Mouse (Mus musculus) lung, adult 18-20 months (tissue): Measurements from ENCODE around the gene N4bp2l2.

Experiments
- DNase-seq, 2 experiments: peaks; one replicate each; pipeline ENCODE4 v3.0.0; 2022; ENCODE audit warnings: mixed read lengths in 2 of 2

N4bp2l2 gene

DNA sequence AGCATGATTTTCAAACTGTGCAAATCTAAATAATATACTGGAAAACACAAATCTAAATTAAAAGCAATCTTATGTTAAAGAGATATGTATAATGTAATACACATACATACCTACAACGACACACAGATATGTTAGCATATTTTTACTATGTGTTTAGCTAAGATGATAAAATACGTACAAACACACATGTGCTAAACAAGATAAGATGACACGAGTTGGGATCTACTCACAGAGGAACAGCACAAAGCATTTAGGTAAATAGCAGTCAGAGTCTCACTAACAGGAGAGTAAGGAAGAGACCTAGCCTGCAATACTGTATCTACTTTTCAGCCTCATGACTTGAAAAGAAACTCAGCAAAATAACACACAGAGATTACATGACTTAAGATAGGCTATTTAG lies 24.5 kb downstream of the N4bp2l2 start:
- DNase-seq: no peak

GRCm38 (mm10) chr5:150629692-150630091 lies 36.3 kb downstream of the N4bp2l2 start:
- DNase-seq: no peak

DNA sequence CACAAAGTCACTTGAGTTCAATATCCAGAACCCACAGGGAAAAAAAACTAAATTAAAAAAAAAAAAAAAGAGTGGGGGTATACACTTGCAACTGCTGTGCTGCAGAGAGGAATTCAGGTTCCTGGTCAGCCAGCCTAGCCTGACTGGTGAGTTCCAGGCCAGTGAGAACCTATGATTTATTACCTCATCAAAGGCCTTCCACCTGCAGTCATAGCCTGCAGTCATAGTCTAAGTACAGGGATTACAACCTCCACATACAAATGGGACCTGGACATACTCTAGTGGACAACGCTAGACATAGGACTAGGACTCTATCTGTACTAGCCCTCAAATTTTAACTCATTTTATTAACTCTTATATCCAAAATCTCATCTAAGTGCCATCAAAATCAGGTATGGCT lies 36.7 kb downstream of the N4bp2l2 start:
- no peak for DNase-seq

- DNase-seq: no peak
Observed at GRCm38 (mm10) chr5:150625528-150625927, 40.5 kb downstream of the N4bp2l2 start.

DNA sequence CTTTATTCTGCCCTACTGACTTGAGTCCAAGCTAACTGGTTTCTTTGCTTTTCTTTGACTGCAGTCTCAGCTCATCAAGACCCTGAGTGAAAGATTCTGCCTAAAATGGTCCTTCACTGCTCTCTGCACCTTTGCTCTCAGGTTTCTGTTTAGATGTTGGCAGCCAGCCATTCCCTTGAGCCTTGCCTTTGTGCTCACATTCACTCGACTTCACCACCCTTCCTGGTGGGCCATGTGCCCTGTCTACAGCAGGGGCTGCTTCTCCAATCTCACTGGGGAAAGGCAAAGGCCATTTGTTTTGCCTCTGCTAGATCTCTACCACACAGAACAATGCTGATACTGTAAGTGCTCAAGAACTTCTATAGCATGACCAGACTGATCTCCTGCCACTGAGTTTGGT lies 43.2 kb downstream of the N4bp2l2 start:
- peak; percentile 23 to 47 for DNase-seq

DNA sequence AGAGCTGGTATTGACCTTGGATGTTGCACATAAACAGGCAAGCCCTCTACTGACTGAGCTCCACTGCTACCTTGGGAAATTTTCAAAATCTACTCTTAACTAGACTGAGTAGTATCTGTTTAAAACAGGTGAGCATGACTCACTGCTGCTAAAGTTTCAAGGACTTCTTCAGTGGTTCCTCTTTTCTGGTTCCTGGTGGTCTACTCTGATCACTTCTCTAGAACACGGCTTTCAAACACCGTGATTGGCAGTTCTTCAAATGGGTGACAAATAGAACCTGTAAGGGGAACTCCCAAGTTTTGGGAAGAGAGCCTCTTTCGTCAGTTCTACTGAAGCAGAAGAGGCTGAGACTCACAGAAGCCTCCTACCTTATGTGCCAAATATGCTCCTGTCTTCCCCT lies 44.4 kb downstream of the N4bp2l2 start:
- DNase-seq: no peak

DNA sequence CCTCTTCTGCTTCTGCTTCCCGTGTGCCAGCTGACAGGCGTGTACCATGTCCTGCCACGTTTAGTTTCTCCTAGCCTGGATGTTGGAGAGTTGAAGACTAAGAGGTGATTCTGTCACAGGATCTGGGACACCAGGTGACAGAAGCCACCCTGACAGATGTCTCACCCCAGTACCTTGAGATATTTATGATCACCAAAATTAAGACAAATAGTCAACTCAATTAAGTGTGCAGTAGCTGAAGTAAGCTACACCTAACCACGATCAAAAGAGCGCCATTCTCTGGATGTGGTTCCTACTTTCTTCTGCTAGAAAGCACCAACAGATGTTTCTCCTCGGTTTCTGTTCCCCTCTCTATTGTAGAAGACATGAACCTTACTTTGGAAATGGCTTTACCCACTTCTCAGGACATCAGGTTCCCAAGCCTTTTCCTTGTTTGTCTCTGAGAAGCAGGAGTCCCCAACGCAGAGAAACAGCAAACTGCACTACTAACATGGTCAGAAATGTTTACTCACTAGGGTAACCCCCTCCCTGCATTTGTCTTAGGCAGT lies 45.3 kb downstream of the N4bp2l2 start:
- no peak for DNase-seq

DNA sequence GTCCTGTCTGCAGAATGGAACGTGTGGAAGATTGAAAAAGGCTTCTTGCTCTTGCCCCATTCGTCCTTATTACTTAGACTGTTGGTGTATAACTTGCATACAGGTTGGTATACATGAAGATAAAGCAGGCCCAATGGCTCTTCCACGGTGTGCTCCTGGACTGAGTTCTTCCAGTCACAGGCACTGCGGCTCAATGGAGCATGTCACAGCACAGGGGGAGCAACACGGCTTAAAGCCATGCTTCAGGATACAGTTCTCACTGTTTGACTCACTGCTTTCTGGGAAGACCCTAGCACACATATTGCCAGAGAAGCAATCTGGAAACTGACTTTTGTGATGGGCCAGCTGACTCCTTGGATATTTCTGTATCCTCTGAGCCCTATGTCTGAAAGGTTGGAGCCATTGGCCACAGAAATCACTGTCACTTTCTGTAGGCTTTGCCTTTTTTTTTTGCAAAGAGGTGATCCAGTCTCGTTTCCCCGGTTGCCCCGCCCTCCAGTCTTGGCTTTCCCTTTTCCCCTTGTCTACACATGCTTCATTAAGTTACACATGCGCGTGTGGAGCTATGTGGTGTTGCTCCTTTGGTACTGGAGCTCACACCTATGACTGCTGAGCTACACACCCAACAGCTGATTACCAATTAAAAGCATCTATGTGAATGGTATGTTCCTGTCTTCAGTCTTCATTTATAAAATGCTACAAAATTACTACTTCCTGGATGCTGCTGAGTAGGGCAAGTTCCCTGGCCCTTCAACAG lies 47.2 kb downstream of the N4bp2l2 start:
- no peak for DNase-seq

DNA sequence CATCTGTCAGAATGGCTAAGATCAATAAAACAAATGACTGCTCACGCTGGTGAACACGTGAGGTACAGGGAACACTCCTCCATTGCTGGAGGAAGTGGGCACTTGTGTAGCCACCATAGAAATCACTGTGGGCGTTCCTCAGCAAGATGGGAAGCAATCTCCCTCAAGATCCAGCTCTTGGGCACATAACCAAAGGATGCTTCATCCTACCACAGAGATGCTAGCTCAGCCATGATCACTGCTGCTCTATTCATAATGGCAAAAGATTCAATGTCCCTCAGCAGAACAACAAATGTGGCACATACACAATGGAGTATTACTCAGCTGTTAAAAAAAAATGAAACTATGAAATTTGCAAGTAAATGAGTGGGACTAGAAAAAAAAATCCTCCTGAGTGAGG lies 49.3 kb downstream of the N4bp2l2 start:
- DNase-seq: no peak

DNA sequence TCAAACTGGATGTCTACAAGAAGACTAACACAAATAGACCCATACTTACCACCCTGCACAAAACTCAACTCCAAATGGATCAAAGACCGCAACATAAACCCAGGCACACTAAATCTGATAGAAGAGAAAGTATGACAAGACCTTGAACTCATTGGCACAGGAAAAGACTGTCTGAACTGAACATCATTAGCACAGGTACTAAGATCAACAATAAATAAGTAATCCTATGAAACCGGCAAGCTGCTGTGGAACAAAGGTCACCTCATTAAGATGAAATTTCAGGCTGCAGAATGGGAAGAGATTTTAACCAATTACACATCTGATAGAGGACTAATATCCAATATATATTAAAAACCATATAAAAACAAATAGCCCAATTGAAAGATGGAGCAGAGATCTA lies 49.8 kb downstream of the N4bp2l2 start:
- DNase-seq: no peak

GRCm38 (mm10) chr5:150614054-150614453 lies 51.9 kb downstream of the N4bp2l2 start:
- DNase-seq: no peak

GRCm38 (mm10) chr5:150611697-150612096 lies 54.3 kb downstream of the N4bp2l2 start:
- DNase-seq: no peak

- no peak for DNase-seq
Observed at GRCm38 (mm10) chr5:150611136-150611535, 54.8 kb downstream of the N4bp2l2 start.

DNA sequence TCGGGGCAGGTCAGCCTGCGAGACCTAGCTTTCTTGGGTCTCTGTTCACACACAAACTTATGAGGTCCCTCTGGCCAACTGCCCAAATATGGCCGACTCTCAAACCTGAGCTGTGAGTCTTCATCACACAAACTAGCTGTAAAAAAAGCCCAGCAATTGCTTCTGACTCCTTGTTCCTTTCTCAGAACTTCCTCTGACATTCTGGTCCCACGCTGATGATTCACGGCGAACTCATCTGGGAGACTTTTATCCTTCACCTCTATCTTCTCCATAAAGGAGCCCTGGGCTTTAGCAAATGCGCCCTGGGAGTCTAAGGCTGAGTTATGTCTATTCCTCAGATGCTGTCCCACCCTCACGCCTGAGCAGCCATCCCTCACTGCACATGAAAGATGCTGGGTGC lies 58.4 kb downstream of the N4bp2l2 start:
- DNase-seq: no peak

- no peak for DNase-seq
Observed at GRCm38 (mm10) chr5:150606131-150606530, 59.9 kb downstream of the N4bp2l2 start.

- no peak for DNase-seq
Observed at GRCm38 (mm10) chr5:150601441-150602230, 64.3 kb downstream of the N4bp2l2 start.

GRCm38 (mm10) chr5:150600554-150601440 lies 65.2 kb downstream of the N4bp2l2 start:
- no peak for DNase-seq

- no peak for DNase-seq
Observed at GRCm38 (mm10) chr5:150599301-150600294, 66.4 kb downstream of the N4bp2l2 start.

GRCm38 (mm10) chr5:150598202-150599119 lies 67.5 kb downstream of the N4bp2l2 start:
- no peak for DNase-seq

DNA sequence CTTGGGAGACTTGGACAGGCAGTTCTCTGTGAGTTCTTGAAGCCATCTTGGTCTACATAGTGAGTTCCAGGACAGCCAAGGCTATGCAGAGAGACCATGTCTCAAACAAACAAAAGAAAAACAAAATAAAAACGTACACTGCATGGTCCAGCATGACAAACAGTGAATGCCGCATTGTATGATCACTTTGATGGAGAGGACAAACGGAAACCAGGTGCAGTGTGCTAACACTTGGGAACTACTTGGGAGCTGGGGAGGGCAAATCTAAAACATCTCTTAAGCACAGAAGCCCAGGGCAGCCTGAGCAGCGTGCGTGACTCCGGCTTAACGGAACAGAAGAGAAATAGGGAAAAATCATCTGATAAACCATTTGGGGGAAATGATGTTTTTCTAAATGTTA lies 68.9 kb downstream of the N4bp2l2 start, which contains the start of gene N4bp2l1:
Gene N4bp2l1, minus strand, starts transcription at position 101 of the 400 bp plus-strand sequence.
- DNase-seq: no peak
